Mouse (Mus musculus) heart, embryonic 14.5 days (tissue): ENCODE results near the gene Uts2r. TPM values are rescaled to one million over a fixed set of nuclear protein-coding genes. Genes with fewer than 3 reads are reported as not detected.

ENCODE experiments used
- ATAC-seq: fragments of 200-750 bp; cut with Nextera tagmentation; 2 replicates; pipeline ENCODE4 v1.8.0; 2017; ENCODE audit warnings: low read depth, moderate TSS enrichment; ENCODE audit not compliant: insufficient number of reproducible peaks, insufficient read depth, low FRiP score
- H3K27ac ChIP-seq, 2 experiments: fragments of 200-500 bp in 1 of 2; fragments of 300-500 bp in 1 of 2; sonication (generic) in 1 of 2; replicated peaks in 1 of 2; 2 replicates each; pipeline ENCODE4 v1.5.1; 2012 to 2014; ENCODE audit warnings: low read depth in 2 of 2, low read length in 2 of 2, control low read depth in 1 of 2, mild to moderate bottlenecking in 1 of 2, mixed read lengths in 1 of 2; ENCODE audit not compliant: control insufficient read depth in 1 of 2, insufficient read depth in 1 of 2
- H3K27me3 ChIP-seq: fragments of 300-500 bp; sonication (generic); 2 replicates; pipeline ENCODE4 v1.6.1; 2014; ENCODE audit warnings: mild to moderate bottlenecking, low read length, control low read depth; ENCODE audit not compliant: control insufficient read depth, insufficient read depth
- H3K36me3 ChIP-seq: fragments of 300-500 bp; sonication (generic); 2 replicates; pipeline ENCODE4 v1.6.1; 2014; ENCODE audit warnings: mild to moderate bottlenecking, control low read depth, low read length, mixed read lengths; ENCODE audit not compliant: control insufficient read depth, insufficient read depth
- H3K4me1 ChIP-seq, 2 experiments: fragments of 200-500 bp in 1 of 2; fragments of 300-500 bp in 1 of 2; sonication (generic) in 1 of 2; 2 replicates each; pipeline ENCODE4 v1.6.1; 2012 to 2014; ENCODE audit warnings: low read length in 2 of 2, control low read depth in 1 of 2, mixed read lengths in 1 of 2; ENCODE audit not compliant: control insufficient read depth in 2 of 2, insufficient read depth in 2 of 2
- H3K4me2 ChIP-seq: fragments of 300-500 bp; sonication (generic); 2 replicates; pipeline ENCODE4 v1.6.1; 2014; ENCODE audit warnings: mild to moderate bottlenecking, low read length
- H3K4me3 ChIP-seq, 2 experiments: fragments of 200-500 bp in 1 of 2; fragments of 300-500 bp in 1 of 2; sonication (generic) in 1 of 2; 2 replicates each; pipeline ENCODE4 v1.5.1; 2012 to 2014; ENCODE audit warnings: low read length in 2 of 2, mild to moderate bottlenecking in 2 of 2, control low read depth in 1 of 2, low read depth in 1 of 2, moderate library complexity in 1 of 2; ENCODE audit not compliant: control insufficient read depth in 1 of 2, insufficient read depth in 1 of 2
- H3K9ac ChIP-seq: fragments of 300-500 bp; sonication (generic); 2 replicates; pipeline ENCODE4 v1.6.1; 2014; ENCODE audit warnings: mild to moderate bottlenecking, low read length
- H3K9me3 ChIP-seq: fragments of 300-500 bp; sonication (generic); 2 replicates; pipeline ENCODE4 v1.6.1; 2016; ENCODE audit warnings: low read length, control low read depth; ENCODE audit not compliant: control insufficient read depth
- WGBS: fragments of 180-500 bp; shearing (Covaris S2); extraction: QIAGEN DNeasy Blood & Tissue Kit; methylation state at CpG from one replicate; pipeline ENCODE4 v1.1.7; 2014; 5-methylcytosine and 5-hydroxymethylcytosine counted together
- polyA plus RNA-seq: library from polyadenylated mRNA; unstranded; fragments of >200 nt; fragmentation: Nextera tagmentation; extraction: Ambion mirVana; gene quantifications from 2 replicates; pipeline ENCODE4 v1.2.1, GENCODE M21; 2014

The Uts2r gene
- polyA plus RNA-seq, 1 experiment from 2014 or later = 0.15 TPM

- H3K27ac ChIP-seq = no peak overlapping the region
- peaks cover 0 to 10% of the 10 kb centered on the region in 2 experiments; a peak in 3 of 4 replicates for H3K4me1 ChIP-seq
- no peak overlapping the region for H3K4me3 ChIP-seq
- peaks cover 25% of the 10 kb centered on the region for H3K27me3 ChIP-seq
- ATAC-seq = no peak
- H3K9me3 ChIP-seq = no peaks in the 10 kb centered on the region
- no peak overlapping the region for H3K9ac ChIP-seq
- H3K4me2 ChIP-seq = no peak overlapping the region
- no peaks in the 10 kb centered on the region for H3K36me3 ChIP-seq
- WGBS = 90% methylated on average over 26 of the region's 26 CpGs
These were observed 720 bp downstream of the Uts2r start for GRCm38 (mm10) chr11:121160636-121161346.

GRCm38 (mm10) chr11:121163751-121164150 lies 3.7 kb downstream of the Uts2r start:
- no peaks in the 10 kb centered on the region for H3K36me3 ChIP-seq
- H3K9ac ChIP-seq = no peak overlapping the region
- no peak for ATAC-seq
- H3K4me2 ChIP-seq = no peak overlapping the region
- no peaks in the 10 kb centered on the region for H3K9me3 ChIP-seq
- H3K4me3 ChIP-seq = no peak overlapping the region
- no peaks in the 10 kb centered on the region for H3K27me3 ChIP-seq
- 81% methylated on average over 4 of the region's 4 CpGs for WGBS
- H3K27ac ChIP-seq = no peak overlapping the region
- H3K4me1 ChIP-seq = no peaks in the 10 kb centered on the region

- 87% methylated on average over 5 of the region's 5 CpGs for WGBS
- no peak overlapping the region for H3K9ac ChIP-seq
- no peak overlapping the region for H3K4me2 ChIP-seq
- H3K4me3 ChIP-seq = no peak overlapping the region
- H3K9me3 ChIP-seq = no peaks in the 10 kb centered on the region
- no peak overlapping the region for H3K27ac ChIP-seq
- no peak for ATAC-seq
- no peaks in the 10 kb centered on the region for H3K36me3 ChIP-seq
- no peaks in the 10 kb centered on the region for H3K27me3 ChIP-seq
- H3K4me1 ChIP-seq = peaks cover 0 to 2% of the 10 kb centered on the region in 2 experiments; a peak in 1 of 4 replicates
These were observed 13.1 kb downstream of the Uts2r start for GRCm38 (mm10) chr11:121173203-121173602.

GRCm38 (mm10) chr11:121174234-121174633 lies 14.2 kb downstream of the Uts2r start:
- WGBS = 49% methylated on average over 3 of the region's 3 CpGs
- H3K9ac ChIP-seq = no peak overlapping the region
- no peak overlapping the region for H3K4me2 ChIP-seq
- peaks cover 0 to 2% of the 10 kb centered on the region in 2 experiments; a peak in 1 of 4 replicates for H3K4me1 ChIP-seq
- H3K9me3 ChIP-seq = no peaks in the 10 kb centered on the region
- H3K27me3 ChIP-seq = no peaks in the 10 kb centered on the region
- H3K27ac ChIP-seq = no peak overlapping the region
- ATAC-seq = no peak
- H3K36me3 ChIP-seq = no peaks in the 10 kb centered on the region
- no peak overlapping the region for H3K4me3 ChIP-seq

- peaks cover under 1% of the 10 kb centered on the region; the same call in 1 of the 2 replicates for H3K36me3 ChIP-seq
These were observed 16.5 kb downstream of the Uts2r start for GRCm38 (mm10) chr11:121176285-121177270.

GRCm38 (mm10) chr11:121189681-121190080 lies 29.6 kb downstream of the Uts2r start:
- H3K27ac ChIP-seq = no peak overlapping the region
- H3K4me2 ChIP-seq = no peak overlapping the region
- H3K9me3 ChIP-seq = no peaks in the 10 kb centered on the region
- no peak overlapping the region for H3K9ac ChIP-seq
- H3K4me3 ChIP-seq = no peak overlapping the region
- H3K36me3 ChIP-seq = 0 out of 2 replicates have a peak, but pooled peaks cover 6% of the 10 kb centered on the region
- no peaks in the 10 kb centered on the region for H3K4me1 ChIP-seq
- WGBS = 63% methylated on average over 3 of the region's 3 CpGs
- ATAC-seq = no peak
- H3K27me3 ChIP-seq = no peaks in the 10 kb centered on the region

More at GRCm38 (mm10) chr11:121176285-121177270, 16.5 kb downstream of the Uts2r start:
- peak; percentile 44; the same call in 1 of the 2 replicates for ATAC-seq
- Histone ChIP-seq H3K27me3 (no peaks in the 10 kb centered on the region), H3K27ac (no peak overlapping the region), H3K4me1 (peaks cover 0 to 2% of the 10 kb centered on the region in 2 experiments; a peak in 1 of 4 replicates), H3K9me3 (no peaks in the 10 kb centered on the region), H3K9ac (no peak overlapping the region), H3K4me2 (no peak overlapping the region), H3K4me3 (no peak overlapping the region)
- WGBS = 52% methylated on average over 12 of the region's 12 CpGs

- H3K4me2 ChIP-seq = no peak overlapping the region
- no peaks in the 10 kb centered on the region for H3K9me3 ChIP-seq
- no peaks in the 10 kb centered on the region for H3K4me1 ChIP-seq
- H3K27me3 ChIP-seq = no peaks in the 10 kb centered on the region
- no peak overlapping the region for H3K27ac ChIP-seq
- ATAC-seq = no peak
- no peak overlapping the region for H3K9ac ChIP-seq
- H3K36me3 ChIP-seq = peaks cover 4% of the 10 kb centered on the region; the same call in 1 of the 2 replicates
- no peak overlapping the region for H3K4me3 ChIP-seq
- WGBS = 64% methylated on average over 2 of the region's 2 CpGs
These were observed 32.7 kb downstream of the Uts2r start for GRCm38 (mm10) chr11:121192742-121193141.
